Mouse (Mus musculus) layer of hippocampus, adult 11-12 months (tissue): ENCODE measurements around the gene Ednra.

Experiments used
- DNase-seq: peaks from one replicate; pipeline ENCODE4 v3.0.0; 2022; ENCODE audit warnings: low spot score

Gene Ednra

DNA sequence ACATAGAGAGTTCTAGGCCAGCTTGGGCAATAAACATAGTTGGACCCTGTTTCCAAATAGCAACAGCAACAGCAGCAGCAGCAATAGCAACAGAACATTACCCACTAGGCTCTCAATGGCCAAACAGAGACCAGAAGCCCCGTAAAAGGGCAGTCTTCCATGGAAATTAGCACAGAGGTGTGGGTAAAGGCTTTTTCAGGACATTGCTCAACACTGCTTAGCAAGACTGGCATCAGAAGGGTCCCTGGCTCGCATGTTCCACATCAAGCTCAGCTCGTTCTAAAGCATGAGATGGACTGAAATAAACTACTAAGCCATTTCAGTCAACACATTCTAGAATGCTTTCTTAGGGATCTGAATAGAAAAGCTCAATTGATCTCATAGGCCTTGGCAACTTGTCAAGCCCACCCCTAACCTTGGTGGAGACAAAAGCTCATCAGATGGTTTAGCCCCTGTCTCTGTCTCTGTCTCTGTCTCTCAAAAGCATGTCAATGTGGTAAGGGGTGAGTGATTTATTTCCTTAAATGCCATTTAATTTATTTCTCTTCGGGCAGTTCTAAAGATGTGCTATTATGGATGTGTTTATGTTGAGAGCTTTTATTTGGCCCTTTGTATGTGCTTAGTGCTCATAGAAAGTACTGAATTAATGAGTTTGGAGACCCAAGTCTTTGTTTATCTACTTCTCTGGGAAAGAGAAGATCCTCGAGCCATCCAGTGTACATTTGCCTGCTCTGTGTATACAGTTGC is 84.0 kb downstream of the Ednra start:
- DNase-seq: no peak

DNA sequence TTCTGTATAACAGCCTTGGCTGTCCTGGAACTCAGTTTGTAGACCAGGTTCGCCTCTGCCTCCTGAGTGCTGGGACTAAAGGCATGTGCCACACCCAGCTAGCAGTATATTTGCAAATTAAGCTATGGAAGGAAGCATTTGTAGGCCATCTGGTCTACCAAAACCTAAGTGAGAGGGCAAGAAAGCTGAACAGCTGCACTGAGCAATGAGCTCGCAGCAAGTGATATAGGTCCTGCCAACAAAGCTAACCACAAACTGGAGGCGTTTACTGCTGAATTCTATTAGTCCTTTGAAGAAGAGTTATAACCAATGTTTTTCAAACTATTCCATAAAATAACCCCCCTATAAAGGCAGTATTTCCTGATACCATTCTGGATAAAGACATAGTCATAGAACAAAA is 86.7 kb downstream of the Ednra start:
- DNase-seq: no peak

DNA sequence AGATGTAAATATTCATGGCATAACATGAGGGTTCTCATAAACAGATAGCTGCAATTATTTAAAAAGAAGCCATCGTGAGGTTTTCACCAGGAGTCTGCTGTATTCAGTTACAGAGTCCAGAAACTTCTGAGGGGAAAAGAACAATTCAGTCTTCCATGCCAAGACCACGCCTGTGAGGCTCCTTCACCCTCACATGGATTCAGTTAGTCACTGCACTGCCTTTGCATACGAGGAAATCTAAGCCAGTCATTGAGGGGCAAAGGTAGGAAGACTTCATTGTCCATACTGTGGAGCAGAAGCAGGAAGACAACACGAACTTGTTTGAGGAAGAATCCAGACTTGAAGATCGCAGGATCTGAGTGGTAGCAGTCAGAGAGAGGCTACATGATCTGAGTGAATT is 90.2 kb downstream of the Ednra start:
- no peak for DNase-seq

DNA sequence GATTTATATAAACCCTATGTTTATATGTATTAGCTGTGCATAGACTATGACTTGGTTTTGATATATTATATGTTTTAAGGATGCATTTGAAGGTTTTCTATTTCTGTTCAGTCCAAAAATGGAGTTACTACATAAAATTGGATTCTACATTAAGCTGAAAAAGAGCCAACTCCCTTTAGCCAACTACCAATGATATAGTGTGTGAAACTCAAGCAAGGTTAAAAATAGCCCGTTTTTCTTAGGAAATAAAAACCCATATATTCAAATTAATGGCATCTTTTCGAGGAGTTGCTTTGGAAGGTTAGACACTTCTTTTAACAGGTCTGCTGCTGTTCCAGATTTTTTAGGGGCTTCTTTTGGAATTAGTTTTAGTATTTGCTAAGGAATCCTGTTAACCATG is 91.1 kb downstream of the Ednra start:
- no peak for DNase-seq

DNA sequence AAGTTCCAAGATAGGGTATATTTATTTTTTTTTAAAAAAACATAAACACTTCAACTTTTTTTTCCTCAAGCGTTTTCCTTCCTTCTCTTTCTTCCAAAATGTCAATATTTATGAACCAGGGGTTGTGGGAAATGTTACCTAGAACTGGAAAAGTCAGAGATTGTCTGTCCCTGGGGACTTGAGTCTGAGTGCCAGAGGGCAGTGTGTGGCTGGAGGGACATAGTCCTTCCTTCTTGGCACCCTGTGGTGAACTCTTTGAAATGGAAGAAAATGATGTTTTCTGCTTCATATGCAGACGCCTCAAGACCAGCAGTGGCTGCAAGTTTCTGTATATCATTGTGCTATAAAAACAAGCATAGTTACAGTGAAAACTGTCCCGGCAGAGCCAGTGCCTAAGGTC is 93.6 kb downstream of the Ednra start:
- DNase-seq: no peak

DNA sequence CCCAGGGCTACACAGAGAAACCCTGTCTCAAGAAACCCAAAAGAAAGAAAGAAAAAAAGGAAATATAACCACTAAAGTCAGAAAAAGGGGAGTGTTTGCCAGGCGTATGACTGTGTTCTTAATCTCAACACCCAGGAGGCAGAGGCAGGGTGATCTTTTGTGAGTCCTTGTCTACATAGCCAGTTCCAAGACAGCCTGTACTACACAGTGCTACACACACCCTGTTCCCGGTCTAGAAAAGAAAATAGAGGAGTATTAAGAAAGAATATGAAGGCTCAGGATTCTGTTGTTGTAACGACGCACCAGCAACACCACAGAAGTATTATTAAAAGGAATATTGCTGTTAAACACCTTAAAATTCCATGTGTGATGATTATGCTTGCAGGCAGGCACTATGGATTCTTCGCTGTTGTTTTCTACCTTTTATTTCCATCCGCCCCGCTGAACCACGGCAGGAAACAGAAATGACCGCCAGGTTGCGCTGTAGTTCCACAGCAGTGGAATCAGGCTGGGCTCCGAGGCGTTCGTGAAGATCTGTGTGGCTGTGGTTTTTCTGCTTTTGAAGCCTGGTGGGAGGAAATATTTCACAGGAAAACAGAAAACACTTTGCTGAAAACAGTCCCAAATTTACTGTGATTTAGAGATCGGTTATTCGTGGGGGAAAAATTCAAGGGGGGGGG is 94.3 kb downstream of the Ednra start:
- peak; percentile 79 for DNase-seq

DNA sequence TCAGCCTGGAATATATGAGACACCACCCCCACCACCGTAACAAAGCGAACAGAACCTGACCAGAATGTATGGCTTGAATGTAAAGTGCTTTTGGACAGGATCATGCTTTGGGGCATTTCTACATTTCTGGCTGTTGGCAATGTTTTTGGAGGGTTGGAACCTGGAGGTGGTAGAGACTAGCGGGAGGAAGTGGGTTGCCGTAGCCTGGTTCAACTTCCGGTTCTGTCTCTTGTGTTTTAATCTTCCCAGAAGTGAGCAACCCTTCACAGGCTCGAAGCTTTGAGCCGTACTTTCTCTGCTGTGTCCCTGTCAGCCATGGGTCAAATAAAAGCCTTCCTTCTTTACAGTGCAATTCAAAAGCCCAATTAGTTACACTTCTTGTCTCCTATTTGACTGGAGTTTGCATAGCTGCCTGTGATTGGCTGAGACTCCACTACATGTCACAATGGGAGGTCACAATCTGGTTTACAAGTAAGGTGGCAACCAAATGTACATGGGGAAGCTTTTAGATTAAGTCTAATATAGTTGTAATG is 100.5 kb downstream of the Ednra start:
- no peak for DNase-seq

DNA sequence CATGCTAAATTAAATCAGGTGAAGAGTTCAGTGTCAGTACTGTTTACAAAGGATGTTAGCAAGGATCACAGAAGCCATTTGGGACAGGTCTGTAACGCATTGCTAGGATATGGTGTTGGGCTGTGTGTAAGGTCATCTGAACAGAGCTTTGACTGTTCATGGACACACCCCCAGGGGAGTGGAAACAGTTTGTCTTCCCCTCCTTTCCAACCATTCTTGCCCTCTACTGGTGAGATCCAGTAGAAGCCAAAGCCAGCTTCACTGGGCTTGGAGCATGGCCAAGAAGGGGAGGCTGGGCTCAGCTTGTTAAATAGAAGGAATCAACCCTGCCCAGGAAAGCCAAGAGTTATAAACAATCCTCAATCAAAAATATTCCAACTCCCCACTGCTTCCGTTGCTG is 106.3 kb downstream of the Ednra start:
- DNase-seq: peak; percentile 20
